Mouse (Mus musculus) hematopoietic stem cell, adult 5-6 weeks (primary cell): ENCODE data around the gene Myoz1. TPM values are rescaled to one million over a fixed set of nuclear protein-coding genes. Genes with fewer than 3 reads are reported as not detected.
"Not testable (repeated sequence)": the region's sequence is repeated elsewhere in the genome, so short reads cannot be mapped to it uniquely, and the experiment has no call there.

Experiments used
- ATAC-seq, 2 experiments: fragments of 125-278 bp in 1 of 2; replicated peaks in 1 of 2; 2 replicates each; pipeline ENCODE4 v1.8.0; 2016 to 2017; ENCODE audit warnings: inconsistent platforms in 2 of 2, mild to moderate bottlenecking in 2 of 2, moderate number of reproducible peaks in 2 of 2, low read depth in 1 of 2, moderate TSS enrichment in 1 of 2; ENCODE audit not compliant: low FRiP score in 2 of 2, poor library complexity in 2 of 2, severe bottlenecking in 2 of 2, insufficient read depth in 1 of 2, low TSS enrichment in 1 of 2
- total RNA-seq: library from RNA; stranded (forward); fragments of 172-1452, 232-1000 nt; gene quantifications from 2 replicates; pipeline ENCODE4 v1.2.3, GENCODE M21; 2017

The Myoz1 gene
- not detected in 2 replicates for total RNA-seq

- ATAC-seq = no peak
Observed at GRCm38 (mm10) chr14:20656361-20656760, at the start of gene Myoz1. Gene Myoz1, minus strand, starts transcription at chr14:20656540.

- ATAC-seq = not testable (repeated sequence)
Observed at GRCm38 (mm10) chr14:20703461-20703860, 47.1 kb upstream of the Myoz1 start.

- peak; percentile 71 to 81 for ATAC-seq
Observed at GRCm38 (mm10) chr14:20702741-20703381, 46.5 kb upstream of the Myoz1 start, which contains the start of gene Chchd1. Gene Chchd1, plus strand, starts transcription at chr14:20703006.

- ATAC-seq = no peak
Observed at GRCm38 (mm10) chr14:20702096-20702740, 45.9 kb upstream of the Myoz1 start.

GRCm38 (mm10) chr14:20701554-20701953, 45.2 kb upstream of the Myoz1 start:
- no peak for ATAC-seq

- ATAC-seq = no peak
Observed at GRCm38 (mm10) chr14:20700362-20700761, 44.0 kb upstream of the Myoz1 start.

- no peak for ATAC-seq
Observed at GRCm38 (mm10) chr14:20698515-20698914, 42.2 kb upstream of the Myoz1 start.

GRCm38 (mm10) chr14:20696986-20697385, 40.6 kb upstream of the Myoz1 start:
- peak; percentile 31 to 73; a peak in 2 of 4 replicates for ATAC-seq

- no peak; a peak in 1 of 4 replicates for ATAC-seq
Observed at GRCm38 (mm10) chr14:20695761-20696520, 39.6 kb upstream of the Myoz1 start.

GRCm38 (mm10) chr14:20694884-20695760, 38.8 kb upstream of the Myoz1 start, which contains the start of gene Fut11:
Gene Fut11, plus strand, starts transcription at chr14:20694968.
- peak; percentile 72 to 75 for ATAC-seq

- ATAC-seq = no peak
Observed at GRCm38 (mm10) chr14:20694185-20694883, 38.0 kb upstream of the Myoz1 start.

- no peak for ATAC-seq
Observed at GRCm38 (mm10) chr14:20693589-20694101, 37.3 kb upstream of the Myoz1 start.

- ATAC-seq = no peak
Observed at GRCm38 (mm10) chr14:20691772-20692171, 35.4 kb upstream of the Myoz1 start.

- ATAC-seq = no peak
Observed at GRCm38 (mm10) chr14:20689009-20689408, 32.7 kb upstream of the Myoz1 start.

- ATAC-seq = no peak
Observed at GRCm38 (mm10) chr14:20686576-20686975, 30.2 kb upstream of the Myoz1 start.

- ATAC-seq = peak; percentile 87 to 89
Observed at GRCm38 (mm10) chr14:20682498-20682897, 26.2 kb upstream of the Myoz1 start.
